ENCODE assay signal across 18 mouse cellular contexts in genomic region chr8:104743410-104743809, GRCm38 (mm10). TPM values are rescaled to one million over a fixed set of nuclear protein-coding genes. Genes with fewer than 3 reads are reported as not detected.
"Had no signal": no experiment of that assay in that cellular context is flagged by ENCODE, and none has a peak within 500 bp of the region (broad histone marks: within the 10 kb centered on the region; RNA-seq: fewer than 3 reads in every experiment).

No protein-coding gene starts in this region.

- H3K9ac ChIP-seq: limb, embryonic 13.5 days; liver, embryonic 14.5 days; midbrain, embryonic 12.5 days; neural tube, embryonic 13.5 days had no signal

- H3K36me3 ChIP-seq: limb, embryonic 13.5 days; midbrain, embryonic 12.5 days; neural tube, embryonic 13.5 days had no signal

- H3K27me3 ChIP-seq: limb, embryonic 13.5 days; midbrain, embryonic 12.5 days; neural tube, embryonic 13.5 days had no signal

- H3K4me3 ChIP-seq: limb, embryonic 13.5 days; midbrain, embryonic 12.5 days; neural tube, embryonic 13.5 days had no signal

- ATAC-seq: midbrain, embryonic 16.5 days had no signal

- H3K27ac ChIP-seq: kidney, postnatal 0 days; limb, embryonic 13.5 days; liver, embryonic 14.5 days; midbrain, embryonic 12.5 days; neural tube, embryonic 13.5 days; stomach, postnatal 0 days had no signal

- H3K9me3 ChIP-seq: limb, embryonic 13.5 days; midbrain, embryonic 12.5 days; neural tube, embryonic 13.5 days had no signal

- H3K4me2 ChIP-seq: limb, embryonic 13.5 days; midbrain, embryonic 12.5 days; neural tube, embryonic 13.5 days had no signal

- DNase-seq: kidney, adult 8-10 months; kidney, postnatal 36 days; lung, adult 18-20 months; right cerebral cortex, postnatal 14 days; thymus, postnatal 4 days had no signal

- H3K4me1 ChIP-seq: limb, embryonic 13.5 days; midbrain, embryonic 12.5 days; neural tube, embryonic 13.5 days had no signal

RNA-seq across cellular contexts. Expression of gene Ces2a, which starts 9.6 kb away (rescaled TPM):
- total RNA-seq: layer of hippocampus, adult 18-20 months; layer of hippocampus, postnatal 10 days; left cerebral cortex, adult 8-10 months; left cerebral cortex, postnatal 25 days; megakaryocyte-erythroid progenitor cell, adult 5-6 weeks had no signal
- polyA plus RNA-seq: limb, embryonic 13.5 days; lung, embryonic 16.5 days; midbrain, embryonic 12.5 days; midbrain, embryonic 16.5 days; neural tube, embryonic 13.5 days had no signal
